Mouse (Mus musculus) stomach, embryonic 15.5 days (tissue): ENCODE measurements around the gene Zfp324. TPM values are rescaled to one million over a fixed set of nuclear protein-coding genes. Genes with fewer than 3 reads are reported as not detected.

Source experiments
- ATAC-seq: fragments of 200-750 bp; cut with Nextera tagmentation; 2 replicates; pipeline ENCODE4 v1.8.0; 2017; ENCODE audit warnings: low read depth, moderate number of reproducible peaks, moderate TSS enrichment; ENCODE audit not compliant: insufficient read depth, low FRiP score
- H3K27ac ChIP-seq: fragments of 300-500 bp; sonication (generic); 2 replicates; pipeline ENCODE4 v1.5.1; 2015; ENCODE audit warnings: mild to moderate bottlenecking, inconsistent platforms
- H3K27me3 ChIP-seq: fragments of 300-500 bp; sonication (generic); replicated peaks from 2 replicates; pipeline ENCODE4 v1.6.1; 2015; ENCODE audit warnings: inconsistent platforms
- H3K36me3 ChIP-seq: fragments of 300-500 bp; sonication (generic); 2 replicates; pipeline ENCODE4 v1.6.1; 2015; ENCODE audit warnings: inconsistent platforms
- H3K4me1 ChIP-seq: fragments of 300-500 bp; sonication (generic); 2 replicates; pipeline ENCODE4 v1.6.1; 2015; ENCODE audit warnings: inconsistent platforms
- H3K4me2 ChIP-seq: fragments of 300-500 bp; sonication (generic); 2 replicates; pipeline ENCODE4 v1.6.1; 2015; ENCODE audit warnings: mild to moderate bottlenecking, inconsistent platforms
- H3K4me3 ChIP-seq: fragments of 300-500 bp; sonication (generic); replicated peaks from 2 replicates; pipeline ENCODE4 v1.5.1; 2015; ENCODE audit warnings: inconsistent platforms
- H3K9ac ChIP-seq: fragments of 300-500 bp; sonication (generic); 2 replicates; pipeline ENCODE4 v1.6.1; 2015; ENCODE audit warnings: inconsistent platforms
- H3K9me3 ChIP-seq: fragments of 300-500 bp; sonication (generic); 2 replicates; pipeline ENCODE4 v1.6.1; 2016; ENCODE audit warnings: inconsistent platforms
- WGBS: fragments of 180-500 bp; shearing (Covaris S2); methylation state at CpG from one replicate; pipeline ENCODE4 v1.1.7; 2015; 5-methylcytosine and 5-hydroxymethylcytosine counted together
- polyA plus RNA-seq: library from polyadenylated mRNA; unstranded; fragments of >200 nt; fragmentation: Nextera tagmentation; extraction: Ambion mirVana; gene quantifications from 2 replicates; pipeline ENCODE4 v1.2.1, GENCODE M21; 2015

The Zfp324 gene
- polyA plus RNA-seq, 1 experiment from 2014 or later: 8.9 TPM

DNA sequence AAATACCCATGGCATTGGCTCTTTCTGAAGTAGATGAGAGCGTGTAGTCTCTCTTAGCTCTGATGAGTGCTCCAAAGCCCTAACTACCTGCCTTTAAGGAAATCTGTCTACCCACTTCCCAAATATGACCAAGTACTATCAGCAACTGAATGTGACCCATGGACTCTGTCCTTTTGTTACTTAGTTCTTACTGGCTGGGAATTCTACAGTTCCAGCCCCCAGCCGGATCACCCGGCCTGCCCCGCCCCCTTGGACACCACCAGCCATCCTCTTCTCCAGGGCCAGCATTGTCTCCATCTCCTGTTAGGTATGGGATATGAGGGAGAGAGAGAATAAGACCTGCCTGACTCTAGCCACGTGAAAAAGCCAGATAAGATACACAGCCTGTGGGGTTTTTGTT, 32.4 kb downstream of the Zfp324 start, which contains the start of gene Slc27a5:
Slc27a5 (minus strand) TSS at position 140 of the 400 bp plus-strand sequence.
- Histone ChIP-seq H3K4me1 (no peaks in the 10 kb centered on the region), H3K27ac (no peak within 1 kb of the TSS), H3K9me3 (no peaks in the 10 kb centered on the region), H3K9ac (no peak within 1 kb of the TSS), H3K36me3 (no peaks in the 10 kb centered on the region), H3K27me3 (no peaks in the 10 kb centered on the region), H3K4me3 (no peak within 1 kb of the TSS), H3K4me2 (no peak within 1 kb of the TSS)
- ATAC-seq: peak; percentile 31; the same call in 1 of the 2 replicates
- WGBS: 74% methylated on average over 5 of the region's 5 CpGs

DNA sequence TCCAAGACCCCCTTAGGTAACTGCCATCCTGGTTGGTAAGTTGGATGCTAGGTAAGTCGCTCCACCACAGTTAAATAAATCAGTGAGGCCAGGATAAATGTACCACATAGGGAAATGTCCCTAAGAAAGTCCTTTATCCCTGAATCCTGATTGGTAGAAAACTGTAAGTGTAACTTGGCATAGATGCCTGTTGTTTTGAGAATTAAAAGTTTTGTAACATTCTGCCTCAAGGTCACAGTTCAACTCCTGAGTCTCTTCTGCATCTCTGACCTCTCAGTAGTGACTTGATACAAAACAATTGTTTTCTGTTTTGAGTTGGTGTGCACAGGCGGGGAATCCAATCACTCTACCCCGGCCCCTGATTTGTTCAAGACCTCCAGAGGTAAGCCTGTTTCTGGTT, 33.2 kb downstream of the Zfp324 start, which contains the start of gene Trim28:
Trim28 (plus strand) TSS at position 264 of the 400 bp plus-strand sequence.
- no peak within 1 kb of the TSS for H3K4me2 ChIP-seq
- H3K4me1 ChIP-seq: no peaks in the 10 kb centered on the region
- no peaks in the 10 kb centered on the region for H3K27me3 ChIP-seq
- no peak within 1 kb of the TSS for H3K9ac ChIP-seq
- no peaks in the 10 kb centered on the region for H3K9me3 ChIP-seq
- no peaks in the 10 kb centered on the region for H3K36me3 ChIP-seq
- WGBS: 78% methylated on average over 3 of the region's 3 CpGs
- no peak within 1 kb of the TSS for H3K27ac ChIP-seq
- no peak within 1 kb of the TSS for H3K4me3 ChIP-seq
- no peak for ATAC-seq

DNA sequence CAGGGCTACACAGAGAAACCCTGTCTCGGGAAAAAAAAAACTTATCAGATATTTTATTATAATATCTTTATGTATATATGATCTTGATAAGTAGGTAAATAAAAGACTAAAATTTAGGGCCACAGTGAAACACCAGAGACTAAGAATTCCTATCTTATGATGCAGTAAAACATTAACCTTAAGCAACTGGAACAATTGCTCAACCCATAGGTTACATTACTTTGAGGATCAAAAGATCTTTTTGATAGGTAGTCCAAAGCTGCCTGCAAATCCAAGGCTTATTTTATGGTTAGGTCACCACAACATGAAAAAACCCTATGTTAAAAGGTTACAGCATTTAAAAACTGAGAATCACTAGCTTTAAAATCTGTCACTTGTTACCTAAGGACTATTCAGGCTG, 35.9 kb downstream of the Zfp324 start:
- H3K36me3 ChIP-seq: peaks cover 11% of the 10 kb centered on the region; the same call in 1 of the 2 replicates
- H3K9me3 ChIP-seq: no peaks in the 10 kb centered on the region
- no peak overlapping the region for H3K9ac ChIP-seq
- H3K27ac ChIP-seq: no peak overlapping the region
- no peaks in the 10 kb centered on the region for H3K4me1 ChIP-seq
- ATAC-seq: no peak
- WGBS: 41% methylated on average over 1 of the region's 1 CpGs
- H3K4me3 ChIP-seq: no peak overlapping the region
- H3K4me2 ChIP-seq: no peak overlapping the region
- no peaks in the 10 kb centered on the region for H3K27me3 ChIP-seq

DNA sequence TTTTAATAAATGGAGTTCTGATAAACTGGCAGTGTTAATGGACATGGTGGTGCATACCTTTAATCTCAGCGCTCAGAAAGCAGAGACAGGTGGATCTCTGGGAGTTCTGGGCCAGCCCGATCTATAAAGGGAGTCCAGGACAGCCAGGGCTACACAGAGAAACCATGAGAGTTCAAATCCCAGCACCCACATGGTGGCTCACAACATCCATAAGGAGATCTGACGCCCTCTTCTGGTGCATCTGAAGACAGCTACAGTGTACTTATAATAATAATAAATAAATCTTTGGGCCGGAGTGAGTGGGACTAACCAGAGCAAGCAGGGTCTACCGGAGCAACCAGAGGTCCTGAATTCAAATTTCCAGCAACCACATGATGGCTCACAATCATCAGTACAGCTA, 37.7 kb downstream of the Zfp324 start:
- Histone ChIP-seq H3K4me1 (peaks cover 4% of the 10 kb centered on the region; the same call in 1 of the 2 replicates), H3K4me2 (no peak overlapping the region), H3K9ac (no peak overlapping the region), H3K9me3 (no peaks in the 10 kb centered on the region), H3K27me3 (no peaks in the 10 kb centered on the region), H3K36me3 (peaks cover 23% of the 10 kb centered on the region), H3K27ac (no peak overlapping the region), H3K4me3 (no peak overlapping the region)
- ATAC-seq: no peak
- WGBS: 76% methylated on average over 5 of the region's 5 CpGs

DNA sequence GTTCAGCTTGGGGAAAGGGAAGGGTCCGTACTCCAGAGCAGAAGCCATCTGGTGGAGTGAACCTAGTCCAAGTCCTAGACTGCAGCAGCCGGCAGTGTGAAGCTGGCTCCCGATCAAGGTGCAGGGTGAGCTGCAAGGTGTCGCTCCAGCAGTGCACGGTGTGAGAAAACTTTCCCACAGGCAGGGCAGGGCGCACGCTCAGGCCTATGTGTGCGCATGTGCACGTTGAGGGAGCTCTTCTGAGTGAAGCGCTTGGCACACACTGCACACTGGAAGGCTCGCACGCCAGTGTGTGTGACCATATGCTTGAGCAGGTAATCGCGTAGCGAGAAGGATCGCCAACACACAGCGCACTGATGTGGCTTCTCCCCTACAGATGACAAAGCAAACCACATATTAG, 40.4 kb downstream of the Zfp324 start:
- Histone ChIP-seq H3K9me3 (no peaks in the 10 kb centered on the region), H3K36me3 (peaks cover 23% of the 10 kb centered on the region), H3K27me3 (no peaks in the 10 kb centered on the region), H3K9ac (no peak overlapping the region), H3K27ac (no peak overlapping the region), H3K4me2 (no peak overlapping the region), H3K4me3 (no peak overlapping the region), H3K4me1 (peaks cover 15% of the 10 kb centered on the region)
- WGBS: 86% methylated on average over 17 of the region's 17 CpGs
- no peak for ATAC-seq

DNA sequence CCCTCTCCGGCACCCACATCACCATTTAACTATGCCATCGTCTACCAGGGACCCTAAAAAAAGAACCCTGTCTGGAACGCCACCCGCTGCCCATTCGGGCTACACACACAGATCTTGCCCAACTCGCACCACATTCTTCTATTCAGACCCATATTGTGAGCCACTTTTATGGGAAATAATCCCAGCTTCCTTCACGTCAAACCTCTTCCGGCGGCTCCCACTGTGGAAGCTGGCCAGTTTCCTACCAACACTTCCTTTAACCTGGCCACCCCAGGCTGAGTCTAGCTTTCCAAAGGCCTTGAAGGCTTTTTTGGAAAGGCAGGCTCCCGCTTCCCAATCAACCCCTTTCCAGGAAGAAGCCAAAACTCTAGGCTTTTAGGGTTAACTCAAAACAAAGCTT, 40.9 kb downstream of the Zfp324 start:
- Histone ChIP-seq H3K4me1 (peaks cover 15% of the 10 kb centered on the region), H3K36me3 (peaks cover 23% of the 10 kb centered on the region), H3K27me3 (no peaks in the 10 kb centered on the region), H3K9me3 (no peaks in the 10 kb centered on the region), H3K4me2 (no peak overlapping the region), H3K4me3 (no peak overlapping the region), H3K27ac (no peak overlapping the region), H3K9ac (no peak overlapping the region)
- ATAC-seq: no peak
- 90% methylated on average over 10 of the region's 10 CpGs for WGBS

DNA sequence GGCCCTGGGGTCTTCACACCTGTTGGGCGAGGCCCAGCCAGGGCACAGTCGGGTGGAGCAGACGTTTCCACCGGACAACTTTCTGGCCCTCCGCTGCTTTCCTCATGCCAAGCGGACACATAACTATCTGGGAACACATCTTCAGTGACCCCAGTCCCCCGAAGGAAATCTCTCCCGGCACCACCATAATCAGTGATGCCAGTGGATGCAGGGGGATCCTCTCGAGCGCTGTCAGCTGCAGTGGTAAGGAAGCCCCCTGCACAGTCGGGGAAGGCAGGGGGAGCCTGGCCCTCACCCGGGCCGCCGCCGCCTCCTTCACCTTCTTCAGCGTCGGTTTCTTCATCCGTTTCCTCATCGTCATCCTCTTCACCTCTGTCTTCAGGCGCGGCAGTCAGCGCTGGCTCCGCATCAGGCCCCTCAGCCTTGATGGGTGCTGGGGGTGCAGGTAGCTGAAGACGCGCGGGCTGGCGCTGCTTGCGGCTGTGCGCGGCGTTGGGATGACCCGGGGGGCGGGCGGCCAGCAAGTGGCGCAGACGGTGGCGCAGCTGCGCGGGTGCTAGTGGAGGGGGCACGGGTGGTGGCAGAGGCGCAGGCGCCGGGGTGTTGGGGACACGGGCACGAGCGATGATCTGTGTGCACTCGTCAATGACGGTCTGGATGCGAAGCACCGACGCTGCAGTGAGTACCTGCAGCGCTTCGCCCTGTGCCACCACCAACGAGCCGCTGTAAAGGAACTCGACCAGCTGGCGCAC, 41.9 kb downstream of the Zfp324 start:
- 56% methylated on average over 57 of the region's 57 CpGs for WGBS
- Histone ChIP-seq H3K36me3 (peaks cover 23% of the 10 kb centered on the region), H3K9me3 (no peaks in the 10 kb centered on the region), H3K4me3 (no peak overlapping the region), H3K4me2 (no peak overlapping the region; the same call in 1 of the 2 replicates), H3K27ac (no peak overlapping the region), H3K4me1 (peaks cover 15% of the 10 kb centered on the region), H3K27me3 (no peaks in the 10 kb centered on the region), H3K9ac (no peak overlapping the region)
- ATAC-seq: no peak

DNA sequence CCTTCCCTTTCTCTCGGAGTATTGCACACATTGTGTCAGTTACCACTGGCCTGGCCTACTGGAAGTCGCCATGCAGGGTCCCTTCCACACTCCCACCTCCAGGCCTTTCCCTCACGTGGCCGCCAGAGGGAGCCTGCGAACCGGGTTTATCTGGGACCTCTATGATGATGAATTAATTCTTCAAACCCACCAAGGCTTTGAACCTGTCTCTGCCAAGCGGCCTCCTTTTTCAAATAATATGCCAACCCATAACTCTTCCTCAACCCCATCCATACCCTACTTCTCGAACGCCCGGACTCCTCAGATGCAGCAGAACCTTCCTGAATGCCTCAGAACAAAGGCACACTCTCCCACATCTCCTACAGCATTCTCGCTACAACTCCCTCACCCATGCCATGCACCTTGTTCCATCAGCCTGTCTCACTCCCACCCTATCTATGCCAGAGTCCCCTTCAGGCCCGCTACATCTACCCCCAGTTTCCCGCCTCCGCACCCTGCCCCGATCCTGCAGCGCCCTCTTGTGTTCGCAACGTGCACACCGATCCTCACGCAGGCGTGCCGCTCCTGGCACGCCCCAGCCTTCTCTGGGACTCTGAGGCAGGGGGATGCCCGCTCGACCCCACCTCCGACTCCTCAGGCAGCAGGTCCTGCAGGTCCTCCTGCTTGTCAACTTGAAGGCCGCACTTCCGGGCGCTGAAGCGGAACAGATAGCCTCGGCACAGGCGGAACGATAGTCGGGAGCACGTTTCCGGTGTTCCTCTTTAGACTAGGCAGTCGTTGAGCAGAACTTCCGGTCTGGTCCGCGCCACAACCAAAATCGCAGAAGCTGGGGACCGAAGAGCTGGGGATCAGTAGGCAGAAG, 43.7 kb downstream of the Zfp324 start:
- peak; percentile 89 for ATAC-seq
- H3K4me3 ChIP-seq: peak overlapping the region; percentile 73
- WGBS: under 1% methylated on average over 42 of the region's 42 CpGs
- H3K27ac ChIP-seq: peak overlapping the region; percentile 98
- H3K9ac ChIP-seq: peak overlapping the region; percentile 74
- H3K27me3 ChIP-seq: no peaks in the 10 kb centered on the region
- H3K9me3 ChIP-seq: no peaks in the 10 kb centered on the region
- peaks cover 15% of the 10 kb centered on the region for H3K4me1 ChIP-seq
- peaks cover 23% of the 10 kb centered on the region for H3K36me3 ChIP-seq
- peak overlapping the region; percentile 85 for H3K4me2 ChIP-seq

DNA sequence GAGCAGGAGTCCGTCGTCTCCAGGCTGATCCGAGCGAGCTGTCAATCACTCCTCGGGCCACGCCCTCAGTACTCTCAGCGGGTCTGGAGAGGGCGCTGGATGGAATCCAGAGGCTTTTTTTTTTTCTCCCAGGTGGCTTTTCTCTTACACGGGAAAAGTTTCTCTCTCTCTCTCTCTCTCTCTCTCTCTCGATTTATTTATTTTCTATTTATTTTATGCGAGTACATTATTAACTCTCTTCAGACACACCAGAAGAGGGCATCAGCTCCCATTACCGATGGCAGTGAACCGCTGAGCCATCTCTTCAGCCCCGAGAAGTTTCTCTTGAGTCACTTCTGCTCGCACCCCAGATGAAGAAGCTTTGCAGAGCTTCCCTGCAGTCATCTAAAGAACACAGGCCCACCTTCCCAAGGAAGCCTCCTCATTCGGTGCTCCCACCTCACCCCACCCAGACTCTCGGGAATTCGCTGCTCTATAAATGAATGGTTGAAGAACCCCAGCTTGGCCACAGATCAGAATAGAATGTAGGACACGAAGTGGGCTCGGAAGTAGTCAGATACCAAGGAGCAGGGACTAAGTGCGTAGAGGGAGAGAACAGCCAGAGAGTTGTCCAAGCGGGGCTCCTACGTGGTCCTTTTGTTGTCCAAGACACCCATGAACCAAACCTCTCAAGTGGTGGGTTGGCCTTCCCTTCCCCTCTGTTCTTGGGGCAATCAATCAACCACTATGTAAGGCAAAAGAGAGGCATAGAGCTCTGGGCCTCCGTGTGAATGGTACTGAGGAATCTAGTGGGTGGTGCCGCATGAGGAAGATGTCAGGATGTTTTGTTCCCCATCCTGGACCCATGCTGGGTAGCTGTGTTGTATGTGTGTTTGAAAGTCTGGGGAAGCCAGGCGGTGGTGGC, 44.6 kb downstream of the Zfp324 start, which contains the start of gene Zbtb45:
Zbtb45 (minus strand) TSS at position 30 of the 904 bp plus-strand sequence.
- no peaks in the 10 kb centered on the region for H3K9me3 ChIP-seq
- peak within 1 kb of the TSS; percentile 74 for H3K9ac ChIP-seq
- no peaks in the 10 kb centered on the region for H3K27me3 ChIP-seq
- WGBS: 13% methylated on average over 26 of the region's 26 CpGs
- H3K4me3 ChIP-seq: peak within 1 kb of the TSS; percentile 73
- ATAC-seq: no peak
- H3K4me2 ChIP-seq: peak within 1 kb of the TSS; percentile 85
- peaks cover 23% of the 10 kb centered on the region for H3K36me3 ChIP-seq
- H3K4me1 ChIP-seq: peaks cover 15% of the 10 kb centered on the region
- H3K27ac ChIP-seq: peak within 1 kb of the TSS; percentile 98

DNA sequence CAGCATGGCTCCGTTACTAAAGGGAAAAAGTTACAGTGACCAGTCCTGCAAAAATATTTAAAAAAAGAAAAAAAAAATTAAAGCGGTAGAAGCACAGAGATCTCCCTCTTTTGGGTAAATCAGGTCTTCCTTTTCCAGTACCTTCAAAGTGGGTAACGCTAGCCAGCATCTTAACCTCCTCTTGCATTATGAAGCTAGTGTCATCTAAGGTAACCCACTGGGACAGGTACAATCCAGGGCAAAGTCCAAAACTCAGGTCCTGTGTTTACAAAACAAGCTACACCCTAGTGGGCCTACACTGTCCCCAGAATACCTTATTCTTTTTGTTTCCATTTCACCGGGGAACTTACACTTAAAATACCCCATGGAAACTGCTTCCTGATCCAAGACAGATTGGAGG, 48.0 kb downstream of the Zfp324 start:
- no peaks in the 10 kb centered on the region for H3K36me3 ChIP-seq
- H3K4me1 ChIP-seq: peaks cover 9% of the 10 kb centered on the region
- ATAC-seq: no peak
- H3K27me3 ChIP-seq: no peaks in the 10 kb centered on the region
- WGBS: 68% methylated on average over 4 of the region's 4 CpGs
- H3K4me3 ChIP-seq: no peak overlapping the region
- no peak overlapping the region for H3K4me2 ChIP-seq
- no peak overlapping the region for H3K27ac ChIP-seq
- H3K9ac ChIP-seq: no peak overlapping the region
- H3K9me3 ChIP-seq: no peaks in the 10 kb centered on the region

DNA sequence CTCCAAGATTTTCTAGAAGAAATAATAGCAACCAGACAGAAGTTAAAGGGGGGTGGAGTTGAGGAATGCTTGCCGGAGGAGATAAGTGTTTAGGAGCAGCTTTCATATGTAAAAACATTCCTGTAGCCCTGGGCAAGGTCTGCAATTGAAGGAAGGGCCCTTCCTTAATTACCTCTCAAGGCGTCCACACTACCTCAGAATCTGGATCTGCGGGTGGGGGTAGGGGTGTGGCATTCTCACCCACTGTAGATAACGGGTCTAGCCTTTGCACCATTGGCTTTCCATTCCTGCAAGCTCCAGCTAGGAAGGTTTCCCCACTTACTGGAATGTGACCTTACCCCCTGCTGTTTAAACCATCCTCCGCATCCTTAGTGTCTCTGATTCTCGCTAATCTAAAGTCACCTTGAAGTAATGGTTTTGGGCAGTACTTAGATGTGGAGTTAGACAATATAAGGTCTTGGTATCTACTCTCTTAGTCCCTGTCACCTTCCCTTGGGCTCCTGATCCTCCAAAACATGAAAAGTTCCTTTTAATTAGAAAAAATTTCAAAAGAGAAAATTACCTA, 48.7 kb downstream of the Zfp324 start:
- WGBS: 48% methylated on average over 6 of the region's 6 CpGs
- ATAC-seq: no peak
- H3K4me2 ChIP-seq: no peak overlapping the region

More for the DNA sequence above, 48.7 kb downstream of the Zfp324 start:
- no peaks in the 10 kb centered on the region for H3K9me3 ChIP-seq
- H3K36me3 ChIP-seq: no peaks in the 10 kb centered on the region
- no peak overlapping the region for H3K9ac ChIP-seq
- H3K27ac ChIP-seq: no peak overlapping the region
- peaks cover 6% of the 10 kb centered on the region; the same call in 1 of the 2 replicates for H3K4me1 ChIP-seq
- no peak overlapping the region for H3K4me3 ChIP-seq
- no peaks in the 10 kb centered on the region for H3K27me3 ChIP-seq
